Comparison of ENCODE assay signal across 9 mouse cellular contexts in genomic region chrX:157817571-157818206, GRCm38 (mm10). TPM values are rescaled to one million over a fixed set of nuclear protein-coding genes. Genes with fewer than 3 reads are reported as not detected.
DNase-seq lines count a peak whose midpoint lies in the region; ATAC-seq and TF ChIP-seq lines count a peak whose summit lies in the region.
"Had no signal": no experiment of that assay in that cellular context is flagged by ENCODE, and none has a peak within 500 bp of the region (broad histone marks: within the 10 kb centered on the region; RNA-seq: fewer than 3 reads in every experiment).

No protein-coding gene starts in this region.

- DNase-seq in layer of hippocampus, adult 2 months (ENCODE audit: low spot score in 2 of 2) = no peak
- DNase-seq in layer of hippocampus, postnatal 10 days (ENCODE audit: low spot score in 2 of 2) = no peak
- DNase-seq in embryo, embryonic 10.5 days (ENCODE audit: low spot score) = peak; percentile 68
- peak; percentile 10 to 21 for DNase-seq in heart, adult 9 months (ENCODE audit: low spot score in 2 of 2)
- DNase-seq in limb, embryonic 11.5 days (ENCODE audit: low spot score) = peak; percentile 65
- DNase-seq in retina, embryonic 14.5 days (ENCODE audit: low spot score) = peak; percentile 55
- no peak for DNase-seq in layer of hippocampus, adult 9-11 months
- no peak for DNase-seq in thymus, postnatal 10 days (ENCODE audit: low spot score in 2 of 2)

- no peak overlapping the region for H3K9ac ChIP-seq in limb, embryonic 11.5 days (ENCODE audit: low read length)

- H3K9me3 ChIP-seq in limb, embryonic 11.5 days (ENCODE audit: control insufficient read depth, low read length) = no peaks in the 10 kb centered on the region
- H3K9me3 ChIP-seq: G1E had no signal

- WGBS in limb, embryonic 11.5 days = 20% methylated on average over 31 of the region's 31 CpGs

- peak overlapping the region; percentile 46; the same call in 1 of the 2 replicates for H3K27ac ChIP-seq in layer of hippocampus, adult 2 months
- no peak overlapping the region for H3K27ac ChIP-seq in limb, embryonic 11.5 days (replicated peaks; ENCODE audit: low read depth, low read length)

- no peak for TF ChIP-seq CTCF in layer of hippocampus, adult 2 months (conservative IDR thresholded peaks at IDR 0.05)

- peak overlapping the region; percentile 11; the same call in 1 of the 2 replicates for H3K4me3 ChIP-seq in layer of hippocampus, adult 2 months
- peak overlapping the region; percentile 15; the same call in 1 of the 2 replicates for H3K4me3 ChIP-seq in limb, embryonic 11.5 days (ENCODE audit: low read depth, low read length)

- peak; percentile 74; the same call in 1 of the 2 replicates for ATAC-seq in limb, embryonic 11.5 days (ENCODE audit: insufficient number of reproducible peaks, low FRiP score, low TSS enrichment, low read depth)

- H3K36me3 ChIP-seq in limb, embryonic 11.5 days (ENCODE audit: control insufficient read depth, insufficient read depth, low read length) = no peaks in the 10 kb centered on the region
- H3K36me3 ChIP-seq: G1E had no signal

- H3K27me3 ChIP-seq in limb, embryonic 11.5 days (ENCODE audit: control insufficient read depth, insufficient read depth, low read length) = peaks cover 12% of the 10 kb centered on the region; the same call in 1 of the 2 replicates

- H3K4me2 ChIP-seq in limb, embryonic 11.5 days (ENCODE audit: low read depth, severe bottlenecking) = peak overlapping the region; percentile 50

- H3K4me1 ChIP-seq in limb, embryonic 11.5 days (ENCODE audit: control insufficient read depth, insufficient read depth, low read length) = peaks cover 4% of the 10 kb centered on the region; the same call in 1 of the 2 replicates

RNA-seq across cellular contexts. Expression of gene Klhl34, which starts 0.5 kb away (rescaled TPM):
- total RNA-seq in layer of hippocampus, adult 2 months (2021) = under 1 TPM; 0.25 to 0.26 TPM
- under 1 TPM in 1 of 2 experiments, not detected in 1; 0.22 TPM for total RNA-seq in layer of hippocampus, postnatal 10 days (2021)
- 0.79 and 1.3 TPM in 2 replicates for polyA plus RNA-seq in limb, embryonic 11.5 days (2014; fragmentation: Nextera tagmentation; extraction: Ambion mirVana)
- polyA plus RNA-seq: G1E had no signal

Comparison
In these comparisons a context has a peak if more than half of its experiments do, and no peak if none do; other contexts are left out.
1. DNase-seq: peak in embryo, embryonic 10.5 days (single experiment), heart, adult 9 months (2 of 2), limb, embryonic 11.5 days (single experiment) and retina, embryonic 14.5 days (single experiment); none in layer of hippocampus, adult 2 months (0 of 2), layer of hippocampus, postnatal 10 days (0 of 2), layer of hippocampus, adult 9-11 months (single experiment) and thymus, postnatal 10 days (0 of 2).